Mouse (Mus musculus): ENCODE results near the gene Rpl3.

Gene Rpl3

DNA sequence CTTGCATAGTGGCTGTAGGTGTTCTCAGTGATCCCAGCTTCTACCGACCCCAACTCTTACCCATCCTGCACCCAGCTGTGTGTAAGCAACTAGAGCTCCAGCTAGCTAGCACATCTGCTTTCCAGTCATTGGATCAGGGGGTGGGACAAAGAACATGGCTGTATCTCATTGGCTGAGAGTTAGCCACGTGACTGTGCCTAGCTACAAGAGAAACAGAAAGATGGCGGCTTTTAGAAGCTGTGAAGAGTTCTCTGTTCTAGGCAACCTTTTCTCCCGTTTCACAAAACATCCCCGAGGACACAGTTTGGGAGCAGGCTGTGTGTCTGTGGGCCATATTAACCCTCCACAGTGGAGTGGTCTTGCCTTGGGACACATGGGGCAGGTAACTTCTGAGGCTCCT lies 23.6 kb upstream of the Rpl3 start:
- DNase-seq (ENCODE audit: low read depth, low spot score) = no peak

DNA sequence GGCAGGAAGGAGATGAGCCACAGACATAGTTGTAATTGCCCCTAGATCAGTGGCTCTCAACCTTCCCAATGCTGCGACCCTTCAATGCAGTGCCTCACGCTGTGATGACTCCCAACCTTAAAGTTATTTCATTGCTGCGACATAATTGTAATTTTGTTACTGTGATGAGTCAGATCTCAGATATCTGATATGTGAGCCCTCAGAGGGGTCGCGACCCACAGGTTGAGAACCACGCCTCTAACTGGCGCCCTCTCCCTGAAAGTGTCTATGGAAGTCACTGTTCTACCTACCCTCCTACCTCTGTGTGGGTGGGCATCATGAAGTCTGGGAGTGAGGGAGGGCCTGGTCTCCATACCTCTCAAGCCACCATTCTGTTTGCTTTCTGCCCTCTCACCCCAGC lies 22.7 kb upstream of the Rpl3 start:
- DNase-seq (ENCODE audit: low read depth, low spot score) = no peak

DNA sequence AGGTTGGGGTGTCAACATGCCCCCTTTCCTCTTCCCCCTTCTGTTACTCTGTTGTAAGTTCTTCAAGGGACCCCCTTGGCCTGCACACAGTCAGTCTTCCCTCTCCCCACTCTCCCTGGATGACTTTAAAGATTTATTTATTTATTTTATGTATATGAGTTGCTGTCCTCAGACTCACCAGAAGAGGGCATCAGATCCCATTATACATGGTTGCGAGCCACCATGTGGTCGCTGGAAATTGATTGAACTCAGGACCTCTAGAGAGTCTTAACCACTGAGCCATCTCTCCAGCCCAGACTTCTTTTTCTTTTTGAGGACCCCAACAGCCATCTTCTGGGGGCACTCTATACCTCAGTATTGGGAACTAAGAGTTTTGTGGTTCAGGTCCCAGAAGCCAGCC lies 20.8 kb upstream of the Rpl3 start:
- no peak for DNase-seq (ENCODE audit: low read depth, low spot score)

DNA sequence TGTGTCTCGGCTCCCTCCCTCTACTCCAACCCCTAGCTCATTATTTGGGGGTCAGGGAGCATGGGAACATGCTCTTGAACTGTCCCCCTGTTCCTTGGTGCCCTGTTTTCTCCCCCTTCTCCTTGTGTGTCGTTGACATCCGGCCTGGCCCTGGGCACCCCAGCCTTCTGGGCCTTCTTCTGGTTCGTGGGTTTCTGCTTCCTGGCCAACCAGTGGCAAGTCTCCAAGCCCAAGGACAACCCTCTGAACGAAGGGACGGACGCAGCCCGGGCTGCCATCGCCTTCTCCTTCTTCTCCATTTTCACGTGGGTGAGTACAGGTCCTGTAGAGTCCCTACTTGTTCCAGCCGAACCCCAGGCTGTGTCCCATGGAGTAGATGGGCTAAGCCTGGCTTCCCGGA lies 19.8 kb upstream of the Rpl3 start:
- no peak for DNase-seq (ENCODE audit: low read depth, low spot score)

DNA sequence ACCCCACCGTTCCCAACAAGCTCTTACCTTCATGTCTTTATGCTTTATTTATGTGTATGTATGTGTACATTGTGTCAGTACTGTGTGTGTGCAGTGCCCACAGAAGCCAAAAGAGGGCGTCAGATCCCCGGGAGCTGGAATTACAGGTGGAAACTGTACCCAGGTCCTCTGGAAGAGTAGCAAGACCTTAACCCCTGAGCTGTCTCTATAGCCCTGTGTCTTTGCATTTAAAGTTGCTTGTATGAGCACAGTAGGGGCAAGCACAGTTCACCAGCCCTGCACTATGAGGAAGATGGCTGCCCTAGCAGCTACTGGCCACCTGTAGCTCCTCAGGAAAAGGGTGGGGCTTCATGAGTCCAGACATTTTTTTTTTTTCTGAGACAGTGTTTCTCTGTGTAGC lies 15.9 kb upstream of the Rpl3 start:
- DNase-seq (ENCODE audit: low read depth, low spot score) = no peak

DNA sequence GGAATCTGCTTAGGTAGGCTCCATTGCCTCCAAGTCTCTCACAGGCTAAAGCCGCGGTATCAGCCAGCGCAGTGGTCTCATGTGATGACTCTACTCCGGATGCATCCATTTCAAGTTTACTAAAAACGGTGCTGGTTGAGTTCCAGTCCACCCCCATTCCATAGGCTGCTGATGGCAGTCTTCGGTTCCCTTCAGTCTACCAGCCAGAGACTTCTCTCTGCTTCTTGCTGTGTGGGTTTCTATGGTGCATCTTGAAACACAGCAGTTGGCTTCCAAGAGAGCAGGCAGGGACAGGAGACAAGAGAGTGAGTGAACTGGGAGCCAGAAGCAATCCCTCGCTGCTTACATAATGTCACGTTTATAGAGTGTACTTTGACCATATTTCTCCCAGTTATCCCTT lies 15.5 kb upstream of the Rpl3 start:
- DNase-seq (ENCODE audit: low read depth, low spot score) = no peak

DNA sequence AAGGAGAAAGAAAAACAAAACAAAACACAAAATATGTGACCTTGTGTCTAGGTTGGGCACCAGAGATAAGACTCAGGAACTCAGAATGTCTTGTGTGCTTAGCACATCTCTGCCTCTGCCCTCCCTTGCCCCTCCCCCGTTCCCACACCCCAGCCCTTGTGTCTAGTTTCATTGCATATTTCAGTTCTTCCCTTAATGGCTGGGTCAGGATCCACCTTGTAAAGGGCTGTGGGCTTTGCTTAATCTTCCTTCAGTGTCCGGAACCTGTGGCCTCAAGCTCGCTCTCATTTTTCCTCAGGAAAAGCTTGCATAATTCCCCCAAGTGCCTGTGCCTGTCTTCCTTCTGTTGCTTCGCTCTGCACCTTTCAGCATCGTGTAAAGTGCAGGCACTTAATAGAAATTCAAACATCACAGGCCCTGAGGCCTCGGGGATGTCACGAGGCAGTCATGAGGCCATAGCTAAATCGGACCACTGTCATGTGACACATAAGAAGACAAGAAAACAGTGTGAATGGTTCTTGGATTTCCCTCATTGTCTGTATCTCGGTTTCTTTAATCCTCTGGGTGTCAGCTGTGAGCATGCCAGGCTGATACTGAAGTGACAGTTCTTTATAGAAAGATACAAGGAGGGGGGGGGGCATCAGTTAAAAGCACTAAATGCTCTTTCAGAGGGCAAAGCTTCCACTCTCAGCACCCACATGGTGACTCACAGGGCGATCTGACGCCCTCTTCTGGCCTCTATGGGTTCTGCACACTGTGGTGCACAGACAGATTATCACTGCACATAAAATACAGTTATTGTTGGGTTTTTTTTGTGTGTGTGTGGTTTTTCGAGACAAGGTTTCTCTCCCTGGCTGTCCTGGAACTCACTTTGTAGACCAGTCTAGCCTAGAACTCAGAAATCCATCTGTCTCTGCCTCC lies 14.1 kb upstream of the Rpl3 start:
- no peak for DNase-seq (ENCODE audit: low read depth, low spot score)

DNA sequence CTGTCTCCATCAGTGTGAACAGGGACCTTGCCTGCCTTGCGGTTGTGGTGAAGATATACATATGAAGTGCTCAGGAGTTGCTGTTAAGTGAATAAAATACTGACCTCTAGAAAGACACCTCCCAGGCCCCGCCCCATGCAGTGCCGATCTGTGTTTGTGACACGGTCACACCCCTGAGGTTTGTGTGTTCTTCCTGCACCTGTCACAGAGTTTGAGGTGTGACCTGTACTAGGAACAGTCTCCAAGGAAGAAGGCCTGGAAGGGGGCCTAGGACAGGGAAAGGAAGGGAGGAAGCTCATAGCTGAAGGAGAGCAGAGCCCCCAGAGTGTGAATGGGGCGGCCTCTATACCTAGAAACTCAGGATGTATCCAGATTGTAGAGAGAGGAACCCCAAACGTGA lies 10.8 kb upstream of the Rpl3 start:
- DNase-seq (ENCODE audit: low read depth, low spot score) = no peak

DNA sequence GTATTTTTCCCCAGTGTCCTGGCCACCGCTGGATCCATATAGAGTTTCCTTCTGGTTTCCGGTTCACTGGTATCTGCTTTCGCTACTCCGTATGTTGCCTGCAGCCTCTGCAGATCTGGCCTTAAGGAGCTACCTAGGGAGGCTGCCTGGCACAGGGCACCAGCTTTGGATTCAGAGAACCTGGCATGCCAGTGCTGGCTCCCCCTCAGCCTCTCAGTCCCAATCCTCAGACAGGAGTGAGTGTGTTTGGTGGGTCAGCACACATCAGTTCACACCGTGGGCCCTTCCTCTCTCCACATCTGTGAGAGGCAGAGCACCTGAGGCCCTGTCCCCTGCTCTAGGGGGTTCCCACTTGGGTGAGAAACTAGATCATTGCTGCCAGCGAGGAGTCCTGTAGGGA lies 9.8 kb upstream of the Rpl3 start:
- DNase-seq (ENCODE audit: low read depth, low spot score) = no peak

DNA sequence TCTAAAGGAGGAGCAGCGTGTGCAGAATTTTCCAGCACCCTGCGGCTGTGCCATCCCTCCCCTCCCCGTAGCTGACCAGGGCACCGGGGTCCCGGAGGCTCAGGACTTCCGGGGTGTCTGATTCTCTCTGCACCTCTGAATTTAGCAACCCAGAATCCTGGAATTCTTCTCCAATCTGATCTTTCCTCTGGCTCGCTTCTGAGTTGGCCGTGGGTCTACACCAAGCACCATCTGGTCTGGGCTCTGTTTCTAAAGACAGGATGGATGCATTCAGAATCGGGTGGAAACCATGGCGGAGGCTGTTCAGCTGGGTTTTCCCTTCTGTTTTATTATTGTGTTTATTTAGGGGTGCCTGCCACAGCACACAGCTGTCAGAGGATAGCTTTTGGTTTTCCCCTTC lies 9.2 kb upstream of the Rpl3 start:
- no peak for DNase-seq (ENCODE audit: low read depth, low spot score)

DNA sequence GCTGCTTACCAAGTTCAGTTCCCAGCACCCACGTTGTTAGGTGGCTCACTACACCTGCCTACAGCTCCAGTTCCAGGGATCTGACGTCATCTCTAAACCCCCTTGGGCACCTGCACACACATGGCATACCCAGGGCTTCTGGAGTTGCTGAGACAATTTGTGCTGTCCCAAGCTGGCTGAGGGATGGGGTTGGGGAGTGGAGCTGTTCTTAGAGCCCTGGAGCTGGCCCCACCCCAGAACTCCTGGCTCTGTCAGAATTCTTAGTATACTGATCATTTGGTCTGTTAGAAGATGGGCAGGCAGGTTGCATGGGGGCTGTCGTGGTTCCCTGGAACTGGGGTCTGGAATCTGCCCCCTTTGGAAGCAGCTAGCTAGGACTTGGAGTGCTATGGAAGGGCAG lies 8.5 kb upstream of the Rpl3 start:
- no peak for DNase-seq (ENCODE audit: low read depth, low spot score)

DNA sequence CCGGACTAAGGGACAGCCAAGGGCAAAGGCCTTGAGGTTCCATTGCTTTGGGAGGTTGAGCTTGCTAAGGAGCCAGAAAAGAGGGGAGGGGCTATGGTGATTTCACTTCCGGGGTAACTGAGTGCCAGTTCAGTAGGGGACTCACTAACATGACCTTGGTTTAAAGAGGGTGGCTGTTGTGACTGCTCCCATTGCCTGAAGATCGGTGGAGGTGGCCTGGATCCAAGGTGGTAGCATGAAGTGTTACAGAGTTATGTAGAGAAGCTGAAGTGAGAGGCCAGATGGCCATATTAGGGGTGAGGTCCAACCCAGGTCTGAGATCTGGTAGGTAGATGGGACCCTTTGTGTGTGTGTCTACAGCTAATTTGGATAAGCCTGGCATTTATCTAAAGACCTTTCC lies 7.8 kb upstream of the Rpl3 start:
- DNase-seq (ENCODE audit: low read depth, low spot score) = no peak

DNA sequence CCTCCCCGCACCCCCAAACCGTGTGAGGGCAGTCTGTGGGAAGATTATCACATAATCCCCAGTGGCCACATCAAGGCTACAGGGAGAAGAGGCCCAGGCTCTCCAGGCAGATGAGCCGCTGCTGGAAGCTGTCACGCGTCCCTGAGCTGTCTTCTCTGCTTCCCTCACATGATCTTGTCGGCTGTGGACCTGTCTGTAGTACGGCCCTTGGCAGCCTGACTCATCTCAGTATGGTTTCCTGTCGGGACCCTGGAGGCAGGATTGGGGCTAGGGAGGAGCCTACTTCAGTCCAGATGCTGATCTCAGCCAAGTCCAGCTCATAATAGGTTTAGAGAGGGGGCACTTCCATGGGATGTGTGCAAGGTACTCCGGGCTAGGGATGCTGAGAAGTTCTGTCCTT lies 7.1 kb upstream of the Rpl3 start:
- peak; percentile 67 for DNase-seq (ENCODE audit: low read depth, low spot score)

DNA sequence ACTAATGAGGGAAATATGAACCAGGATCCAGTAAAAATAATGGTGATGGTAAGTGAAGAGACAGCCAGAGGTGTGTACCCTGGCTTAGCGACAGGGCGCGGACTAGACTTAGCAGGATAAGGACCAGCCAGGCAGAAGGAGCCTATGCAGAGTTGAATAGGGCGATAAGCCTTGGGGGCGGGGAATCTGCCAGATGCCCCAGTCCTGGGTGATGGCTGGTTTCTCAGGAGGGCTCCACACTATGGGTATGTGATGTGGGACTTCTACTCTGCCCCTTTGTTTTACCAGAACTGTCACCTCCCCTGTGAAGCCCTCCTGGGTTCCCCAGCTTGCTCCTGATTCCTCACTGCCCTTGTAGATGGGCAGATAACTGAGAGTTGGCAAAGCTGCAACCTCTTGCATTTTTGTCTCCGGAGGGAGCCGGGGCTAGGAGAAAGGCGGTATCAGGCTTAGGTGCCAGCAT lies 6.4 kb upstream of the Rpl3 start:
- DNase-seq (ENCODE audit: low read depth, low spot score) = peak; percentile 71

DNA sequence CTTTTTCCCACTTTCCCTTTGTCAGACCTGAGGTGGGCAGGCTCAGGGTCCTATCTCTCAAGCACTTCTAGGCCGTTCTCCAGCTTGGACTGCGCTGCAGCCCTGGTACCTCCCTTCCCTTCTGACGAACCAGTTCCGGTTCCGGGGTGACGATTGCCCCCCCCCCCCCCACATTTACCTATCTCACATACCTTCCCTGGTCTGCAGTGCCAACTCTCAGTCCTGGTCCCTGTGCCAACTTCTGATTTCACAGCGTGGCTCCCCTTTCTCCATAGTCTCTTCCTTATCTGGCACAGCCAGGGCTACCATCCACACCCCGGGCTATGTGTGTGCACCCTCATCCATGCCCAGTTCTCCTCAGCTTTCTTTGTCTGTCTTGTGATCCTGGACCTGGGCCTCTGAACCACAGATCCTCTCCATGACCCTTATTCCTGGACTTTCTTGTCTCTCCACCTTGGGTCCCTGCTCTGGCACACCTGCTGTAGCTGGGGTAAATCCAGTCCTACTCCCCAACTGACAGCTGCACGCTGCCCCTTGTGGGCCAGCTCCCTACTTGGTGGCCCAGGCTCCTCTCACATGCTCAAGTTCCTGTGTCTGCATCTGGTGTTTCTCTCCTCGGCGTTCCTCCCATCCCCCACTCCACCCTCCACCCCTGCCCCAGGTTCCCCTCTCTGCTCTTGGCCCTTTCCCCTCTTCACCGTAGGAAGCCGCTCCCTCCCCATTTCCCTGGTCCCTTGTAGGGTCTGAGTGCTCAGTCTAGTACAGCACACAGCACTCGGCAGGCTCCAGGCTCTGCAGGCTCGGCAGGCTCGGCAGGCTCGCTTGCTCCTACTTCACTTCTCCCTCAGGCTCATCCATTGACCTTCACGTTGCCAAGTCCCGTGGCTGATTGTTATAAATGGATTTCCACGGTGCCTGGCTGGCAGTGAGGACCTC lies 5.5 kb upstream of the Rpl3 start:
- no peak for DNase-seq (ENCODE audit: low read depth, low spot score)

DNA sequence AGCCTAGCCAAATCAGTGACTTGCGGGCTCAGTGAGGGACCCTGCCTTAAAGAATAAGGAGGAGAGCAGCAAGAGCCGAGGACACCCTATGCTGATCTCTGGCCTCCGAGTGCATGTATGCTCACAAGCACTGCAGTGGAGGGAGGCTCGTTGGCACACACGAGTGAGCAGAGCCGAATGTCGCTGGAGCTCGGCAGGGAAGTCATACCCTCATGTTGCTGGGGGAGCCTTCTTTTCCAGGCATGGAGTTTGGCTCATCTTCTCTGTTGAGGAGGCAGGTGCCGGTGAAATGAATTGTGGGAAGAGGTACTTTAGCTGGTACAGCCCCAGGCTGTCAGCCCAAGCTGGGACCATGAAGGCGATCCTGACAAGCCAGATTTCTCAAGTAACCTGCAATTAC lies 4.7 kb upstream of the Rpl3 start:
- DNase-seq (ENCODE audit: low read depth, low spot score) = no peak

DNA sequence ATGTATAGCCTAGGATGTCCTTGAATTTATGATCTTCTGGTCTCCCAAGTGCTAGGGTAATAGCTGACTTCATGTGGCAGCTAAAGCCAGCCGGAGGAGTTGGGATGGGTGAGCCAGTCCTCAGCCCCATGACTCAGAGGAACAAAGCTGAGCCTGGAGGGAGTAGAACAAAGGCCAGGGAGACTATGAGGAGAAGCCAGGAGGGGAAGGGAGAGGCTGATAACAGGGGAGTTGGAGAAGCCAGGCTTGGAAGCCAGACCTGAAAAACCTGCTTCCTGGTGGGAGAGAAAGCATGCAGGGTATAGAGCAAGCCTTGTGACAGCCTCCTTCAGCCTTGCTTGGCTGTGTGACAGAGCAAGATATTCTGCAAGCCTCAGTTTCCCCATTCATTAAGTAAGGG lies 3.9 kb upstream of the Rpl3 start:
- no peak for DNase-seq (ENCODE audit: low read depth, low spot score)

DNA sequence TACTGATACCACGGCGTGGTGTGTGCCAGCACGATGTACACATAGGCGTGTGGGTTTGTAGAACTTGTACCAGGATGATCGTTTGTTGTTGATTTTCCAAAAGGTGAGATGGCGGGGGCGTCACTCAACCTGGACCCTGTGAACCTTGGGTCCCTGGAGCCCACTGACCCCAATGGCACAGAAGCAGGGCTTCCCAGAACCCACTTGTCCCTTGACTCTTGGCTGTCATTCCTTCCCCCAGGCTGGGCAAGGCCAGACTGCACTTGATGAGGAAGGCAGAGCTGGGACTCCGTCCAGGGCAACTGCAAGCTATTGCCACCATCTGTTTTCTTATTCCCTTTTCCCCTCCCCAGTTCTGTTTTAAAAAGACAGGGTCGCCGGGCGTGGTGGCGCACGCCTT lies 2.5 kb upstream of the Rpl3 start:
- no peak for DNase-seq (ENCODE audit: low read depth, low spot score)

DNA sequence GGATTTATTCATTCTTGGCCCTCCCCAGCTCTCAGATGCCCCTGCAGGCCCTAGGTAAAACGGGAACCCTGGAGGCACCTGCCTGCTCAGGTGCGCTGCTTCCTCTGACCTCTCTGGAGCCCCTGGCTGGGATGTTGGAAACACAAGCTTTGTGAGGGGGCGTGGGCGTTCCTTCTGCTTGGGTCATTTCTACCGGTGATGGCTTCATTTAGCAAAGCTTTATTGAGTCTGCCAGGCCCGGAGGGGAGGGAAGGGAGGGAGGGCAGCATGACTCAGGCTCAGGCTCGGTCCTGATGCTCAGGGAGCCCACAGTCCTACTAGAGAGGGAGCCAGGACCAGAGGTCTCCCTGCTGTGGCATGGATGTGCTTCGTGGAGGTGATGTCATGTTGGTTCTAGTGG lies 931 bp upstream of the Rpl3 start:
- no peak for DNase-seq (ENCODE audit: low read depth, low spot score)

DNA sequence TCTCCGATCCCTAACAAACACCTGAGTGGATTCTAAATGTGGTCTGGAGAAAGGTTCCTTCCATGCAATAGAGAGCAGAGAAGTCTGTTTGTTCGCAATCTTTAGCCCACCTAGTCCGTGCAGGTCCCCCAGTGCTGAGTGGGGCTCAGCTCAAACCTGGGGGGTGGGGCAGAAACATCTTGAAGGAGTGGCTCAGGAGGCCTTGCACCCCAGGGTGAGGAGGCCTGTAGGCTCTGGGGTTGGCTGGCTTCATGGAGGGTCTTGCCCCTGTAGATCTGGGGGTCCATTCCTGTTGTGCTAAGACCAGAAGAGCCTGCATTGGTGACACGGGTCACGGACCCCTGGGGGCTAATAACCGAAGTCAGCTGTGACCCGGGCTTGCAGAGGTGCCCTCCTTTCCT lies 373 bp upstream of the Rpl3 start:
- DNase-seq (ENCODE audit: low read depth, low spot score) = no peak

DNA sequence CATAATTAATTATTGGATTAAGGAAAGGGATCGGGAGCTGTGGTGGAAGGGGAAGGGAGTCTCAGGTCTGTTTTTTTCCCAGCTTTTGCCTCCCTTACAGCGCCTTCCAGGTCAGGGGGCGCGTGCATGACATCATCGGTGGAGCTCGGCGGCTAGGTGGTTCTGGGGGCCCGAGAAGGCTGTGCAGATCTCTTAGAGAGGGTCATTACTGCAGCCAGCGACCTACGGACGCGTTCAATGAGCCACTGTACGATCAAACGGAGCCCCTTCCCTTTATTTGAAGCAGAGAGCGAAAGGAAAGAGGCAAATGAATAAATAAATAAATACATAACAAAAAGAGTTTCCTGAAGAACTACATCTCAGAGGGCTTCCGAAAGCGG lies 937 bp downstream of the Rpl3 start:
- no peak for DNase-seq (ENCODE audit: low read depth, low spot score)

DNA sequence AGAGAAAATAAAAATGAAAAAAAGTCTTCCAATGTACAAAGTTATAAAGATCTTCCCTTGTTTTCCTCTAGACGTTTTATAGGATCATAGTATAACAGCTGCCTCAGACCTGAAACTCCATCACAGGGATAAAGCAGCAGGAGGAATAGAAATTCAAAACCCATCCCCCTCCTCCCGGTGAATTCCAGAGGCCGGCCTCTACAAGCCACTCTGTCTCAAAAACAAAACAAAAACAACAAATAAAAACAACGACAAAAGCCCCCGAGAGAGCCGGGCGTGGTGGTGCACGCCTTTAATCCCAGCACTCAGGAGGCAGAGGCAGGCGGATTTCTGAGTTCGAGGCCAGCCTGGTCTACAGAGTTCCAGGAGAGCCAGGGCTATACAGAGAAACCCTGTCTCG lies 1.5 kb downstream of the Rpl3 start:
- DNase-seq (ENCODE audit: low read depth, low spot score) = no peak

DNA sequence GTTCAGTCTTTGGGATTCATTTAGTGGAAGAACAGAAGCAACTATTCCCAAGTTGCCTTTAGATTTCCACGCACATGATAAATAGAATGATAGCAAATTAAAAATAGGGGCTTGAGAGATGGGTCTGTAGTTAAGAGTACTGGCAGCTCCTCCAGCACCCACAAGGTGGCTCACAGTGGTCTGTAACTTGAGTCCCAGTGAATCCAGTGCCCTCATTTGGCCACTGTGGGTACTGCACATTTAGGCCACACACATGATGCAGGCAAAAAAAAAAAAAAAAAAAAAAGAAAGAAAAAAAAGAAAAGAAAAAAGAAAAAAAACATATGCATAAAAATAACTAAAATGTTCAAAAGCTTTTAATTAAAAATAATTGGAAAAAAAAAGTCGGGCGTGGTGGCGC lies 3.0 kb downstream of the Rpl3 start:
- peak; percentile 81 for DNase-seq (ENCODE audit: low read depth, low spot score)

Data from retina, adult 2 months (tissue).